Mouse (Mus musculus) E14TG2a.4 (cell line): Measurements from ENCODE around the gene Nrxn1.

Source experiments
- CTCF ChIP-seq: conservative IDR thresholded peaks from 2 replicates; pipeline ENCODE4 v1.5.1; 2014; ENCODE audit warnings: low read length
- POU5F1 ChIP-seq: IDR thresholded peaks from 2 replicates; pipeline ENCODE4 v1.6.1; 2014; ENCODE audit warnings: low read length, borderline replicate concordance

- TF ChIP-seq CTCF (no peak), POU5F1 (no peak)
Measured at GRCm38 (mm10) chr17:91093042-91093080, at the start of gene Nrxn1.
